Mouse (Mus musculus): Measurements from ENCODE around the gene Hist1h3g. TPM values are rescaled to one million over a fixed set of nuclear protein-coding genes. Genes with fewer than 3 reads are reported as not detected.

The Hist1h3g gene
- total and polyA plus RNA-seq, 2 experiments from 2014 or later = 262 TPM; not detected in 1

DNA sequence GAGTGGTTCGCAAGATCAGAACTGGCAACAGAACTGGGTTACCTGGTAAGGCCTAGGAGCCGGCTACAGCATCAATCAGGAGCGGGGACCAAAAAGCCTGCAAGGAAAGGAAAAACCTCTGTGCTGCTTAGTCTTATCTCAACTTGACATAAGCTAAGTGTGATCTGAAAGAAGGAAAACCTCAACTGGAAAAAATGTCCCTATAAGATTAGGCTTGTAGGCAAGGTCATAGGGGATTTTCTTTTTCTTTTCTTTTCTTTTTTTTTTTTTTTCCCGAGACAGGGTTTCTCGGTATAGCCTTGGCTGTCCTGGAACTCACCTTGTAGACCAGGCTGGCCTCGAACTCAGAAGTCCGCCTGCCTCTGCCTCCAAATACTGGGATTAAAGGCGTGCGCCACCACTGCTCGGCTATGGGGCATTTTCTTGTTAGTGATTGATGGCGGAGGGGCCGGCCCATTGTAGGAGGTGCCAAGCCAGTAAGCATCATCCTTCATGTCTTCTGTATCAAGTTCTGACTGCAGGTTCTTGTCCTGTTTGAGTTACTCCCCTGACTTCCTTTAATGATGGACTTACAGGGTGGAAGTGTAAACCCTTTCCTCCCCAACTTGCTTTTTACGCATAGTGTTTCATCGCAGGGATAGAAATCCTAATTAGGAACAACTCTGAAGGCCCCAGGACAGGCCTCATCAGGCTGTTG is 28.3 kb upstream of the Hist1h3g start:
- TF ChIP-seq CTCF (IDR thresholded peaks at IDR 0.05) = no peak
- no peak for ATAC-seq (ENCODE audit: low FRiP score)
- Histone ChIP-seq H3K27ac (ENCODE audit: low read depth, low read length) (no peak overlapping the region), H3K4me2 (ENCODE audit: low read depth, low read length, poor library complexity, severe bottlenecking) (peak overlapping the region; percentile 12; the same call in 1 of the 2 replicates), H3K4me1 (ENCODE audit: insufficient read depth, low read length) (no peaks in the 10 kb centered on the region; the same call in 1 of the 2 replicates), H3K9me3 (ENCODE audit: low read length) (no peaks in the 10 kb centered on the region), H3K36me3 (ENCODE audit: insufficient read depth, low read length) (no peaks in the 10 kb centered on the region), H3K9ac (replicated peaks; ENCODE audit: low read length, poor library complexity, severe bottlenecking) (no peak overlapping the region), H3K27me3 (ENCODE audit: insufficient read depth, low read length) (peaks cover 3% of the 10 kb centered on the region; the same call in 1 of the 2 replicates), H3K4me3 (ENCODE audit: low read depth, low read length) (no peak overlapping the region)
- DNase-seq (ENCODE audit: low spot score) = no peak
- WGBS = 27% methylated on average over 14 of the region's 14 CpGs

DNA sequence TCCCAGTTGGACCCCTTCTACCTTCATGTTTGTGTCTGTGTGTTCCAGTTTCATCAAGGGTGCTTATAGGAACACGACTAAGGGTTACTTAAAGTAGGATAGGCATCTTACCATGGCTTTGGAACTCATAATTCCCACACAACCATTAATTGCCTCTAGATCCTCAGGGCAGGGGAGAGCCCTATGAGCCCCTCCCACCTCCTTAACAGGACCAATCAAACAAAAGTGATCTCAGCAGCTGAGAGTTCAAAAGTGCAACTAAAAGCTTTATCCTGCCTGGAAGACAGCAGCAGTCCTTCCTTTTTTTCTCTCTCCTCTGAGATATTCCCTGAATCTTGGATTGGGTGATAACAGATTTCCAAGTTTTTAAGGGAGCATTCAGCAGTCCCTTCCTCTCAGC is 25.1 kb upstream of the Hist1h3g start:
- no peak overlapping the region for H3K4me3 ChIP-seq (ENCODE audit: low read depth, low read length)
- WGBS = 55% methylated on average over 1 of the region's 1 CpGs
- H3K27me3 ChIP-seq (ENCODE audit: insufficient read depth, low read length) = peaks cover 3% of the 10 kb centered on the region; the same call in 1 of the 2 replicates
- H3K27ac ChIP-seq (ENCODE audit: low read depth, low read length) = no peak overlapping the region
- DNase-seq (ENCODE audit: low spot score) (no peak), ATAC-seq (ENCODE audit: low FRiP score) (no peak)
- H3K36me3 ChIP-seq (ENCODE audit: insufficient read depth, low read length) = no peaks in the 10 kb centered on the region
- H3K4me2 ChIP-seq (ENCODE audit: low read depth, low read length, poor library complexity, severe bottlenecking) = no peak overlapping the region
- no peak for TF ChIP-seq CTCF (IDR thresholded peaks at IDR 0.05)
- H3K9me3 ChIP-seq (ENCODE audit: low read length) = no peaks in the 10 kb centered on the region
- H3K4me1 ChIP-seq (ENCODE audit: insufficient read depth, low read length) = no peaks in the 10 kb centered on the region; the same call in 1 of the 2 replicates
- no peak overlapping the region for H3K9ac ChIP-seq (replicated peaks; ENCODE audit: low read length, poor library complexity, severe bottlenecking)

DNA sequence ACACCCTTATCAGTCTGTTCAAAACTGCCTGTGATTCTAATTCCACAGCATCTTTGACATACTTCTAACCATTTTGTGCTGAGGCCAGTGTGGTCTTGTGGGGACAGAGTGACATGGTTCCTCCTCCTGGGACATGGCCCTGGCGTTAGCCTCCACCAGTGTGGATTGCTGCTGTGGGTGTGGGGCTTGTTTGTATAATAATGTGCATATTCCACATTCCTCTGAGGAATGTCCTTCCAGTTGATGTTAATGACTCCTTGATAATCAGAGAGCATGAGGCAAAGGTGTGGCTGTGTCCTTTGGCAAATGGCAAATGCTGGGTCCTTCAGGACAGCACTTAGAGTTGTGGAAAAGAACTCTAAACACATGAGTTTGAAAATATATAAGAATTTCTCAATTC is 21.7 kb upstream of the Hist1h3g start:
- H3K9me3 ChIP-seq (ENCODE audit: low read length) = no peaks in the 10 kb centered on the region
- ATAC-seq (ENCODE audit: low FRiP score) (no peak), DNase-seq (ENCODE audit: low spot score) (no peak)
- no peak overlapping the region for H3K27ac ChIP-seq (ENCODE audit: low read depth, low read length)
- H3K9ac ChIP-seq (replicated peaks; ENCODE audit: low read length, poor library complexity, severe bottlenecking) = no peak overlapping the region
- 83% methylated on average over 1 of the region's 1 CpGs for WGBS
- peaks cover 5% of the 10 kb centered on the region; the same call in 1 of the 2 replicates for H3K4me1 ChIP-seq (ENCODE audit: insufficient read depth, low read length)
- H3K27me3 ChIP-seq (ENCODE audit: insufficient read depth, low read length) = no peaks in the 10 kb centered on the region
- no peaks in the 10 kb centered on the region for H3K36me3 ChIP-seq (ENCODE audit: insufficient read depth, low read length)
- TF ChIP-seq CTCF (IDR thresholded peaks at IDR 0.05) = no peak
- no peak overlapping the region for H3K4me2 ChIP-seq (ENCODE audit: low read depth, low read length, poor library complexity, severe bottlenecking)
- no peak overlapping the region for H3K4me3 ChIP-seq (ENCODE audit: low read depth, low read length)

DNA sequence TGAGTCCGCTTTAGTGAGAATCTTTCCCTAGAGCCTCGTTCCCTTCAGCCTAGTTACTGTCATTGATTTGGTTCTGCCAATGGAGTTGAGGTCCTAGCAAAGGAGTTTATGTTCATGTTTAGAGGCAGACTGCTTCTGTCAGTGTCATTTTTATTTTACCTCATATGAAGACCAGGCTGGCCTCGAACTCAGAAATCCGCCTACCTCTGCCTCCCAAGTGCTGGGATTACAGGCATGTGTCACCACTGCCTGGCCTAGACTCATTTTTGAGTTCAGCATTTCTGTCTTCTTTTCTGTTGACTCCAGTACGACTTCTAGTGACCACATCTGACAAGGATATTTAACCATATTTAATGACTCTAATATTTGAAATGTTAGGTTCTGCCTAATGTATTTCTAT is 19.9 kb upstream of the Hist1h3g start:
- no peak for TF ChIP-seq CTCF (IDR thresholded peaks at IDR 0.05)
- Histone ChIP-seq H3K27ac (ENCODE audit: low read depth, low read length) (no peak overlapping the region), H3K9me3 (ENCODE audit: low read length) (no peaks in the 10 kb centered on the region), H3K4me2 (ENCODE audit: low read depth, low read length, poor library complexity, severe bottlenecking) (no peak overlapping the region), H3K27me3 (ENCODE audit: insufficient read depth, low read length) (no peaks in the 10 kb centered on the region), H3K9ac (replicated peaks; ENCODE audit: low read length, poor library complexity, severe bottlenecking) (no peak overlapping the region), H3K4me1 (ENCODE audit: insufficient read depth, low read length) (peaks cover 5% of the 10 kb centered on the region; the same call in 1 of the 2 replicates), H3K4me3 (ENCODE audit: low read depth, low read length) (no peak overlapping the region), H3K36me3 (ENCODE audit: insufficient read depth, low read length) (no peaks in the 10 kb centered on the region)
- ATAC-seq (ENCODE audit: low FRiP score) (no peak), DNase-seq (ENCODE audit: low spot score) (no peak)
- 77% methylated on average over 5 of the region's 5 CpGs for WGBS

DNA sequence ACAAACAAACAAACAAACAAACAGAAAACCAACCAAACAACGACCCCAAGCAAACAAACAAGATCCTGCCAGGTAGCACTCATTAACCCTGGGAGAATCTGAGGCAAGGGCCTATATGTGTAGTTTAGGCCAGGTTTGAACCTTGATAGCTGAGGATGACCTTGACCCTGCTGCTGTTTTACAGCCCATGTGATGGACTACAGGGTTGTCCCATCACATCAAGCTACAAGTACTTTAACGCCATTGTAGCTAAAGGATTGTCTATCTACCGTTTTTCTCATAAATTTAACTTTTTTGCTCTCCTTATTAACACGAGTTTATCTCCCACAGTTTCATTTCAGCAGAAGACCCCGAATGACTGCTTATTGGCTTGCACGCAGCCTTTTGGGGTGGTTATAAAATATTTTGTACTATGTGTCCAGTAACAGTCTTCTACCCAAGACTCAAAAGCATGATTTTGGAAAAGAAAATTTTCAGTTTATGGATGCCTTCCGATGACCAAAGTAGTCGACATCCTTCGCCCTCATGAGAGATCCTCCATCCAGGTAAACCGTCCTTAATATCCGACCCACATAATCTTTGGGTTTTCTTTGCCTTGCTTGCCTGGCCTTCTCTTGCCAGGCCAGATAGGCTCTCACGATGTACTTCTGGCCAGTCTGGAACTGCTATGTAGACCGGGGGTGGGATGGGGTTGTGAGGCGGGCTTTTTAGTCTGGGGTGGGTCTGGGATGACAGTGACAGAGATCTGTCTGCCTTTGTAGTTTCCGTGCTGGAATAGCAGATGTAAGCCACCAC is 19.2 kb upstream of the Hist1h3g start:
- no peak for DNase-seq (ENCODE audit: low spot score)
- ATAC-seq (ENCODE audit: low FRiP score) = no peak
- no peaks in the 10 kb centered on the region for H3K9me3 ChIP-seq (ENCODE audit: low read length)
- no peaks in the 10 kb centered on the region for H3K27me3 ChIP-seq (ENCODE audit: insufficient read depth, low read length)
- H3K36me3 ChIP-seq (ENCODE audit: insufficient read depth, low read length) = no peaks in the 10 kb centered on the region
- H3K27ac ChIP-seq (ENCODE audit: low read depth, low read length) = no peak overlapping the region
- peak overlapping the region; percentile 72 for H3K4me2 ChIP-seq (ENCODE audit: low read depth, low read length, poor library complexity, severe bottlenecking)
- peak overlapping the region; percentile 50; the same call in 1 of the 2 replicates for H3K9ac ChIP-seq (replicated peaks; ENCODE audit: low read length, poor library complexity, severe bottlenecking)
- 56% methylated on average over 15 of the region's 15 CpGs for WGBS
- peak overlapping the region; percentile 47 for H3K4me3 ChIP-seq (ENCODE audit: low read depth, low read length)
- no peak for TF ChIP-seq CTCF (IDR thresholded peaks at IDR 0.05)
- H3K4me1 ChIP-seq (ENCODE audit: insufficient read depth, low read length) = peaks cover 5% of the 10 kb centered on the region; the same call in 1 of the 2 replicates
